Mouse (Mus musculus) T-cell, adult 2 months (primary cell): Measurements from ENCODE around the gene Smoc2.

Experiments
- DNase-seq: peaks from one replicate; pipeline ENCODE4 v3.0.0; 2022; ENCODE audit warnings: low spot score

Smoc2 gene

DNA sequence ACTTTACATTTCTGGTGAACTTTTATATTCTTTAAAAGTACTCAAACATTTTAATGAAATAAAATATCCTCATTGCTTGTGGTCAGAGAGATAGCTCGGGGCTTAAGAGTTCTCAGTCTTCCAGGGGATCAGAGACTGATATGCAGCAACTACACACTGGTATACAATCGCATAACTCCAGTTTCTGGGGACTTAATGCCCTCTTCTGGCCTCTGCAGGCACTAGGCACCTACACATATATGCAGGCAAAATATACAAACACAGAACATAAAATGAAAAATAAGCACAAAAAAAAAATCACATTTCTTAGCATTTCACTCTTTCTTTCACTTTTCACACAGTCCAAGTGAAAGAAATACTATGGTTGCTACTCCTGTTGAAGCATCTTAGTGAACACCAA, 133.2 kb downstream of the Smoc2 start:
- no peak for DNase-seq

- DNase-seq, result no peak
These were observed 135.2 kb downstream of the Smoc2 start for GRCm38 (mm10) chr17:14414511-14414910.

DNA sequence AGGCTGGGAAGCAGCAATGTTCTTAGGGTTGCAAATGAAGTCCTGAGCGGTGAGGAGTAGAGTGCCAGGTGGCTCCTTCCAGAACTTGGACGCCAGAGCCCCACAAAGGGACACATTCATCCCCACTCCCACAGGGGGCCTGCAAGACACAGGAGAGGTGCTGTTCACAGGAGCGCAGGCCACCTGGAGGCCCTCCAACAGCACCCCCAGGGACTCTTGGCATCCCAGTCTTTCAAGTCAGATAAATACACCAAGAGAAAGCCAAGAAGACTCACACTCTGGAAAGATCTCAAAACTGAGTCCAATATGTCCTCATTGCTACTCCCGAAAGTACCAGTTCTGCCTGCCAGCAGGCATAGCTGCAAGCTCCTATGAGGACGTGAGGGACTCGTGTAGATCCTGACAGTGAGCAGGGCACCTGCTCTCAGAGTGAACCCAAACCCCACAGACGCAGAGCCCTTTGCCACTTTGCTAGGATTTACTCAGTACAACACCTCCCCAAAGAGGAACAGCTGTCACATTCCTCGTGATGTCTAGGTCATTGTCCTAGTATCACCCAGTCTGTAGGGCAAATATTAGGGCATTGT, 141.2 kb downstream of the Smoc2 start:
- no peak for DNase-seq

DNA sequence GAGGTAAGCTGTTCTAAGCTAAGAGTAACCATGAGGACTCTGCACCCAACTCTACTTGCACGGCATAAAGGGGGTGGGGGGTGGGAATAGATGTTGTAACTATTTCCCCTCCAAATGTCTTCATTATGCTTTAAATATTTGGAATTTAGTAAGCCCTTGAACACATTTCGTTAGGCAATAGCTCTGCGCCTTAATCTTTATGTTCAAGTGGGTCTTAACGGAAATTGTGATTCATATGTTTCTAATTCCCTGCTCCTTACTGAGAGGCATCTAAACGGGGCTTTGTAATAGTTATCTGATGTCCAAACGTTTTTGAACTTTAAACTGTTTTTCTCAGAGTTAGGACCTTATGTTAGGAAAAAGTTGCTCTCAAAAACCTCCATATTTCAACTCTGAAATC, 147.2 kb downstream of the Smoc2 start:
- no peak for DNase-seq

DNA sequence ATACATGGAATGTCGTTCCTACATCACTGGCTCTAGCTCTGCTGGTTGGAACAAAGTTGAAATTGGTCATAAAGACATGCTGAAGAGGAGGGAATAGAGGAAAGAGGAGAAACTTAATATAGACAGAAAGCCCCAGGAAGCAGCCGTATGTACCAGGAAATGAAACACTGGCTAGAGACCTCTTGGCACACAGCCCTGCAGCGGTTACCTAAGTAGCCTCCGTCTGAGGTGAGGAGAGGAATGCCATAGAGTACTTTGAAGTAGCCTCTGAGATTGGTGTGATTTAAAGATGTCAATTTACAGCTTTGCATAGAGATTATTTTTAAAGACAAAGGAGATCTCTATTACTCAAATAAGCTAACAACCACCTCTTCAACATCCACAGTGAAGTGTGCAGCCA, 155.4 kb downstream of the Smoc2 start:
- DNase-seq, result no peak

DNA sequence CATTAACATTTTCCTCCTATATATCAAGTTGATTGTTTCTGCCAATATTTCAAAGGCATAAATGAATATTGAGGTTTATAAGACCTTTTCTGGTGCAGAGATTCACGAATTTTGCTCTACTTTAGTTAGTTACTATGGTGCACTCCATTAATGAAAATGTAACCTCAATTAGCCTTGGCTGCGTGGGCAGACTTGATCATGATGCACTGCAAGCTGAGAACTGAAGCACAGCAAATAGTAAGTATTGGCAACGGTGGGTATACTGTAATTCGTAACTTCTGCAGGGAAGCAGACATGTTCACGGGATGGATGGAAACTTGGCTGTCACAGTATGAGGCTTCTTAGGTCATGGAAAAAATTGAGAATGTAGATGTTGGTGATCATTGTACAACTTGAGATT, 166.3 kb downstream of the Smoc2 start:
- DNase-seq, result no peak

DNA sequence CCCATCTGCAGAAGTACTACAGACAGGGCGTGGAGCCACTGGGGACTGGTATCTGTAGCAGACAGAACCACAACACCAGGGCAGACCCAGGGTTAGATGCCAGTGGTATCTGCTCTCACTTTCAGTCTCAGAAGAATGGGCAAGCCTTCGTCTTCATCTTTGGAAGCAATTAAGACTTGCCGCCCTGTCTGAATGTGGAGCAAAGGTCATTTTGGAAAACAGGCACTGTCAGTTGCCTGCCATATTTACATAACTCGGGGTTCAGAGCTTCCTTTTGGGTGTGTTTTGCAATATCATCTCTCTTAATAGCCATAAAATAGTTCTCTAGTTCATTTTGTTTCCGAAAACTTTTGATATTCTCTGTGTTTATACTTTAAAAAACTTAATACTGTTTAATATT, 168.0 kb downstream of the Smoc2 start:
- no peak for DNase-seq
